Comparison of ENCODE assay signal across 19 mouse cellular contexts in the genomic region with DNA sequence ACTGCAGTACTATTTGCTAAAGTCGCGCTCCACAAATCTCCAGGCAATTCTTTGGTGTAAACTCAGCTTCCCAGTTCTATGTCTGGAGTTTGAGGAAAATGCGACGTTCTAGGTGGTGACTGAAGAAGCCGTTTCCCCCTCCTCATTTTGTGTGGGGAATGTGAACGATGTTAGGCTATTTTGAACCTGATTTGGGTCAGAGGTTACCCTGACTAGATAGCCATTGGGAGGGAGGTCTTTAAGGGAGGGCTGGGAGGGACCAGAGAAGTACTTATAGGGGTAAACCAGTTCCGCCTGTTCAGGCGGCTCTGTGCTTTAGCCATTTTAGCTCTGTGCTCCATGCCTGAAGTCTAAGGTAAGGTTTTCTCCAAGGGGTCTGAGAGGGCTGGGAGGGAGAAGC. TPM values are rescaled to one million over a fixed set of nuclear protein-coding genes. Genes with fewer than 3 reads are reported as not detected.
"Had no signal": no experiment of that assay in that cellular context is flagged by ENCODE, and none has a peak within 500 bp of the region (broad histone marks: within the 10 kb centered on the region; RNA-seq: fewer than 3 reads in every experiment).

A gene (plus strand): TSS at position 301 of the 400 bp plus-strand sequence.

- H3K9me3 ChIP-seq: embryonic facial prominence, embryonic 10.5 days; embryonic facial prominence, embryonic 12.5 days; embryonic facial prominence, embryonic 13.5 days; embryonic facial prominence, embryonic 15.5 days; forebrain, embryonic 10.5 days; forebrain, embryonic 12.5 days; forebrain, embryonic 13.5 days; heart, embryonic 10.5 days had no signal

- H3K4me3 ChIP-seq: embryonic facial prominence, embryonic 10.5 days; embryonic facial prominence, embryonic 12.5 days; embryonic facial prominence, embryonic 13.5 days; embryonic facial prominence, embryonic 15.5 days; erythroblast, embryonic 14.5 days; forebrain, embryonic 10.5 days; forebrain, embryonic 12.5 days; forebrain, embryonic 13.5 days; gastrocnemius, adult 2 months; heart, adult 2 months; heart, embryonic 10.5 days had no signal

- H3K9ac ChIP-seq: embryonic facial prominence, embryonic 12.5 days; embryonic facial prominence, embryonic 13.5 days; embryonic facial prominence, embryonic 15.5 days; forebrain, embryonic 12.5 days; forebrain, embryonic 13.5 days; forebrain, postnatal 0 days had no signal

- H3K27me3 ChIP-seq: embryonic facial prominence, embryonic 12.5 days; embryonic facial prominence, embryonic 13.5 days; embryonic facial prominence, embryonic 15.5 days; forebrain, embryonic 12.5 days; forebrain, embryonic 13.5 days had no signal

- H3K36me3 ChIP-seq: embryonic facial prominence, embryonic 10.5 days; embryonic facial prominence, embryonic 12.5 days; embryonic facial prominence, embryonic 13.5 days; embryonic facial prominence, embryonic 15.5 days; forebrain, embryonic 10.5 days; forebrain, embryonic 12.5 days; heart, embryonic 10.5 days had no signal

- H3K4me2 ChIP-seq: embryonic facial prominence, embryonic 12.5 days; embryonic facial prominence, embryonic 13.5 days; embryonic facial prominence, embryonic 15.5 days; forebrain, embryonic 12.5 days; forebrain, embryonic 13.5 days had no signal

- H3K27ac ChIP-seq: embryonic facial prominence, embryonic 10.5 days; embryonic facial prominence, embryonic 12.5 days; embryonic facial prominence, embryonic 13.5 days; embryonic facial prominence, embryonic 15.5 days; forebrain, embryonic 10.5 days; forebrain, embryonic 12.5 days; forebrain, embryonic 13.5 days; gastrocnemius, adult 2 months; heart, adult 2 months; heart, embryonic 10.5 days had no signal

- H3K4me1 ChIP-seq: embryonic facial prominence, embryonic 10.5 days; embryonic facial prominence, embryonic 12.5 days; embryonic facial prominence, embryonic 13.5 days; embryonic facial prominence, embryonic 15.5 days; forebrain, embryonic 10.5 days; forebrain, embryonic 12.5 days; forebrain, embryonic 13.5 days; heart, embryonic 10.5 days had no signal

- ATAC-seq: forebrain, embryonic 13.5 days; forebrain, embryonic 14.5 days; forebrain, embryonic 16.5 days; forebrain, postnatal 0 days had no signal

RNA-seq across cellular contexts. Expression of the gene that starts here (rescaled TPM):
- polyA plus RNA-seq: cortical plate, adult 2 months; embryonic facial prominence, embryonic 11.5 days; embryonic facial prominence, embryonic 12.5 days; embryonic facial prominence, embryonic 13.5 days; embryonic facial prominence, embryonic 15.5 days; erythroblast, embryonic 14.5 days; forebrain, embryonic 10.5 days; forebrain, embryonic 11.5 days; forebrain, embryonic 12.5 days; forebrain, embryonic 13.5 days; forebrain, embryonic 14.5 days; forebrain, embryonic 16.5 days; forebrain, postnatal 0 days; frontal cortex, adult 2 months; gonadal fat pad, adult 2 months; heart, adult 2 months had no signal
